Mouse (Mus musculus): ENCODE measurements around the gene Rbpj. TPM values are rescaled to one million over a fixed set of nuclear protein-coding genes. Genes with fewer than 3 reads are reported as not detected.

The Rbpj gene
- polyA plus RNA-seq, 1 experiment from 2014 or later = 63.0 TPM

- no peaks in the 10 kb centered on the region for H3K4me1 ChIP-seq (ENCODE audit: control insufficient read depth, insufficient read depth, low read length)
- H3K9me3 ChIP-seq (ENCODE audit: control insufficient read depth, low read length) = no peaks in the 10 kb centered on the region
- no peak overlapping the region for H3K4me2 ChIP-seq
- H3K4me3 ChIP-seq (ENCODE audit: low read depth, low read length) = no peak overlapping the region
- DNase-seq (ENCODE audit: low spot score, missing footprints) = no peak
- H3K9ac ChIP-seq (ENCODE audit: low read length) = no peak overlapping the region
- no peaks in the 10 kb centered on the region for H3K27me3 ChIP-seq (ENCODE audit: control insufficient read depth, insufficient read depth, low read length)
- H3K36me3 ChIP-seq (ENCODE audit: control insufficient read depth, insufficient read depth, low read length) = no peaks in the 10 kb centered on the region
- 95% methylated on average over 2 of the region's 2 CpGs for WGBS
- no peak for ATAC-seq (ENCODE audit: low FRiP score)
- H3K27ac ChIP-seq (ENCODE audit: low read depth, low read length) = no peak overlapping the region
Observed at GRCm38 (mm10) chr5:53516482-53516881, 50.5 kb downstream of the Rbpj start.

- Histone ChIP-seq H3K4me2 (no peak overlapping the region), H3K4me1 (ENCODE audit: control insufficient read depth, insufficient read depth, low read length) (no peaks in the 10 kb centered on the region), H3K36me3 (ENCODE audit: control insufficient read depth, insufficient read depth, low read length) (no peaks in the 10 kb centered on the region), H3K9ac (ENCODE audit: low read length) (no peak overlapping the region), H3K9me3 (ENCODE audit: control insufficient read depth, low read length) (no peaks in the 10 kb centered on the region), H3K27ac (ENCODE audit: low read depth, low read length) (no peak overlapping the region), H3K4me3 (ENCODE audit: low read depth, low read length) (no peak overlapping the region), H3K27me3 (ENCODE audit: control insufficient read depth, insufficient read depth, low read length) (no peaks in the 10 kb centered on the region)
- WGBS = 84% methylated on average over 8 of the region's 8 CpGs
- DNase-seq (ENCODE audit: low spot score, missing footprints) (no peak), ATAC-seq (ENCODE audit: low FRiP score) (no peak)
Observed at GRCm38 (mm10) chr5:53517802-53518201, 51.9 kb downstream of the Rbpj start.

- H3K4me2 ChIP-seq = no peak overlapping the region
- H3K27me3 ChIP-seq (ENCODE audit: control insufficient read depth, insufficient read depth, low read length) = no peaks in the 10 kb centered on the region
- H3K27ac ChIP-seq (ENCODE audit: low read depth, low read length) = no peak overlapping the region
- H3K9ac ChIP-seq (ENCODE audit: low read length) = no peak overlapping the region
- DNase-seq (ENCODE audit: low spot score, missing footprints) (no peak), ATAC-seq (ENCODE audit: low FRiP score) (no peak)
- no peaks in the 10 kb centered on the region for H3K36me3 ChIP-seq (ENCODE audit: control insufficient read depth, insufficient read depth, low read length)
- no peak overlapping the region for H3K4me3 ChIP-seq (ENCODE audit: low read depth, low read length)
- no peaks in the 10 kb centered on the region for H3K9me3 ChIP-seq (ENCODE audit: control insufficient read depth, low read length)
- no peaks in the 10 kb centered on the region for H3K4me1 ChIP-seq (ENCODE audit: control insufficient read depth, insufficient read depth, low read length)
- WGBS = 68% methylated on average over 4 of the region's 4 CpGs
Observed at GRCm38 (mm10) chr5:53519131-53519530, 53.2 kb downstream of the Rbpj start.

GRCm38 (mm10) chr5:53519998-53520577 lies 54.1 kb downstream of the Rbpj start:
- peaks cover 4% of the 10 kb centered on the region for H3K4me1 ChIP-seq (ENCODE audit: control insufficient read depth, insufficient read depth, low read length)
- no peaks in the 10 kb centered on the region for H3K36me3 ChIP-seq (ENCODE audit: control insufficient read depth, insufficient read depth, low read length)
- H3K4me3 ChIP-seq (ENCODE audit: low read depth, low read length) = no peak overlapping the region
- DNase-seq (ENCODE audit: low spot score, missing footprints) (peak; percentile 57), ATAC-seq (ENCODE audit: low FRiP score) (no peak)
- 95% methylated on average over 10 of the region's 10 CpGs for WGBS
- no peak overlapping the region for H3K27ac ChIP-seq (ENCODE audit: low read depth, low read length)
- no peak overlapping the region for H3K4me2 ChIP-seq
- no peaks in the 10 kb centered on the region for H3K27me3 ChIP-seq (ENCODE audit: control insufficient read depth, insufficient read depth, low read length)
- H3K9me3 ChIP-seq (ENCODE audit: control insufficient read depth, low read length) = no peaks in the 10 kb centered on the region
- H3K9ac ChIP-seq (ENCODE audit: low read length) = no peak overlapping the region

- Histone ChIP-seq H3K9me3 (ENCODE audit: control insufficient read depth, low read length) (no peaks in the 10 kb centered on the region), H3K27ac (ENCODE audit: low read depth, low read length) (no peak overlapping the region), H3K36me3 (ENCODE audit: control insufficient read depth, insufficient read depth, low read length) (no peaks in the 10 kb centered on the region), H3K27me3 (ENCODE audit: control insufficient read depth, insufficient read depth, low read length) (no peaks in the 10 kb centered on the region), H3K9ac (ENCODE audit: low read length) (no peak overlapping the region), H3K4me1 (ENCODE audit: control insufficient read depth, insufficient read depth, low read length) (peaks cover 10% of the 10 kb centered on the region), H3K4me2 (no peak overlapping the region), H3K4me3 (ENCODE audit: low read depth, low read length) (no peak overlapping the region)
- no peak for DNase-seq (ENCODE audit: low spot score, missing footprints)
- ATAC-seq (ENCODE audit: low FRiP score) = no peak
- 77% methylated on average over 3 of the region's 3 CpGs for WGBS
Observed at GRCm38 (mm10) chr5:53523046-53523445, 57.1 kb downstream of the Rbpj start.

- no peak for DNase-seq (ENCODE audit: low spot score, missing footprints)
- Histone ChIP-seq H3K9ac (ENCODE audit: low read length) (no peak overlapping the region), H3K27me3 (ENCODE audit: control insufficient read depth, insufficient read depth, low read length) (no peaks in the 10 kb centered on the region), H3K36me3 (ENCODE audit: control insufficient read depth, insufficient read depth, low read length) (no peaks in the 10 kb centered on the region), H3K27ac (ENCODE audit: low read depth, low read length) (no peak overlapping the region), H3K4me2 (no peak overlapping the region), H3K4me3 (ENCODE audit: low read depth, low read length) (no peak overlapping the region), H3K4me1 (ENCODE audit: control insufficient read depth, insufficient read depth, low read length) (peaks cover 10% of the 10 kb centered on the region), H3K9me3 (ENCODE audit: control insufficient read depth, low read length) (no peaks in the 10 kb centered on the region)
- WGBS = 93% methylated on average over 7 of the region's 7 CpGs
- no peak for ATAC-seq (ENCODE audit: low FRiP score)
Observed at GRCm38 (mm10) chr5:53524162-53524561, 58.2 kb downstream of the Rbpj start.

- DNase-seq (ENCODE audit: low spot score, missing footprints) = peak; percentile 90
- Histone ChIP-seq H3K4me2 (no peak overlapping the region), H3K27me3 (ENCODE audit: control insufficient read depth, insufficient read depth, low read length) (no peaks in the 10 kb centered on the region), H3K4me3 (ENCODE audit: low read depth, low read length) (no peak overlapping the region), H3K4me1 (ENCODE audit: control insufficient read depth, insufficient read depth, low read length) (peaks cover 10% of the 10 kb centered on the region), H3K9ac (ENCODE audit: low read length) (no peak overlapping the region), H3K9me3 (ENCODE audit: control insufficient read depth, low read length) (no peaks in the 10 kb centered on the region), H3K36me3 (ENCODE audit: control insufficient read depth, insufficient read depth, low read length) (no peaks in the 10 kb centered on the region), H3K27ac (ENCODE audit: low read depth, low read length) (no peak overlapping the region)
- peak; percentile 28; the same call in 1 of the 2 replicates for ATAC-seq (ENCODE audit: low FRiP score)
- WGBS = 59% methylated on average over 5 of the region's 5 CpGs
Observed at GRCm38 (mm10) chr5:53524831-53525230, 58.9 kb downstream of the Rbpj start.

GRCm38 (mm10) chr5:53525305-53526069 lies 59.5 kb downstream of the Rbpj start:
- Histone ChIP-seq H3K36me3 (ENCODE audit: control insufficient read depth, insufficient read depth, low read length) (no peaks in the 10 kb centered on the region), H3K4me3 (ENCODE audit: low read depth, low read length) (no peak overlapping the region), H3K27ac (ENCODE audit: low read depth, low read length) (peak overlapping the region; percentile 67), H3K27me3 (ENCODE audit: control insufficient read depth, insufficient read depth, low read length) (no peaks in the 10 kb centered on the region), H3K4me1 (ENCODE audit: control insufficient read depth, insufficient read depth, low read length) (peaks cover 10% of the 10 kb centered on the region), H3K4me2 (peak overlapping the region; percentile 35), H3K9me3 (ENCODE audit: control insufficient read depth, low read length) (no peaks in the 10 kb centered on the region), H3K9ac (ENCODE audit: low read length) (peak overlapping the region; percentile 53)
- DNase-seq (ENCODE audit: low spot score, missing footprints) (peak; percentile 92), ATAC-seq (ENCODE audit: low FRiP score) (peak; percentile 87)
- WGBS = 28% methylated on average over 20 of the region's 20 CpGs

GRCm38 (mm10) chr5:53526070-53526430 lies 60.1 kb downstream of the Rbpj start:
- H3K9ac ChIP-seq (ENCODE audit: low read length) = peak overlapping the region; percentile 53; the same call in 1 of the 2 replicates
- no peak overlapping the region for H3K4me3 ChIP-seq (ENCODE audit: low read depth, low read length)
- peaks cover 10% of the 10 kb centered on the region for H3K4me1 ChIP-seq (ENCODE audit: control insufficient read depth, insufficient read depth, low read length)
- no peaks in the 10 kb centered on the region for H3K36me3 ChIP-seq (ENCODE audit: control insufficient read depth, insufficient read depth, low read length)
- H3K4me2 ChIP-seq = peak overlapping the region; percentile 35; the same call in 1 of the 2 replicates
- 65% methylated on average over 1 of the region's 1 CpGs for WGBS
- H3K9me3 ChIP-seq (ENCODE audit: control insufficient read depth, low read length) = no peaks in the 10 kb centered on the region
- no peak; the same call in 1 of the 2 replicates for ATAC-seq (ENCODE audit: low FRiP score)
- peak; percentile 86 for DNase-seq (ENCODE audit: low spot score, missing footprints)
- peak overlapping the region; percentile 67 for H3K27ac ChIP-seq (ENCODE audit: low read depth, low read length)
- H3K27me3 ChIP-seq (ENCODE audit: control insufficient read depth, insufficient read depth, low read length) = no peaks in the 10 kb centered on the region

Measured in midbrain, embryonic 11.5 days (tissue).